Mouse (Mus musculus): ENCODE measurements around the gene Lce1e. TPM values are rescaled to one million over a fixed set of nuclear protein-coding genes. Genes with fewer than 3 reads are reported as not detected.

Lce1e gene
- polyA plus RNA-seq, 1 experiment from 2014 or later, result not detected

GRCm38 (mm10) chr3:92687110-92687509, 21.8 kb downstream of the Lce1e start, which contains the start of gene Lce1d:
Gene Lce1d (minus strand): TSS chr3:92687210.
- Histone ChIP-seq H3K4me3 (ENCODE audit: low read length) (no peak within 1 kb of the TSS), H3K27ac (ENCODE audit: low read length) (no peak within 1 kb of the TSS), H3K9ac (ENCODE audit: low read length) (no peak within 1 kb of the TSS), H3K4me1 (replicated peaks; ENCODE audit: control insufficient read depth, insufficient read depth, low read length) (no peaks in the 10 kb centered on the region), H3K4me2 (ENCODE audit: low read depth, low read length) (no peak within 1 kb of the TSS), H3K9me3 (ENCODE audit: control insufficient read depth, low read length) (no peaks in the 10 kb centered on the region), H3K27me3 (ENCODE audit: control insufficient read depth, insufficient read depth, low read depth, low read length) (no peaks in the 10 kb centered on the region), H3K36me3 (ENCODE audit: control insufficient read depth, insufficient read depth, low read length) (no peaks in the 10 kb centered on the region)
- WGBS, result 42% methylated on average over 2 of the region's 2 CpGs
- no peak for ATAC-seq (ENCODE audit: low read depth)

GRCm38 (mm10) chr3:92678947-92679346, 29.9 kb downstream of the Lce1e start, which contains the start of gene Lce1c:
Gene Lce1c (plus strand): TSS chr3:92679247.
- H3K4me3 ChIP-seq (ENCODE audit: low read length), result no peak within 1 kb of the TSS
- no peaks in the 10 kb centered on the region for H3K36me3 ChIP-seq (ENCODE audit: control insufficient read depth, insufficient read depth, low read length)
- H3K4me2 ChIP-seq (ENCODE audit: low read depth, low read length), result no peak within 1 kb of the TSS
- no peaks in the 10 kb centered on the region for H3K9me3 ChIP-seq (ENCODE audit: control insufficient read depth, low read length)
- H3K9ac ChIP-seq (ENCODE audit: low read length), result no peak within 1 kb of the TSS
- no peaks in the 10 kb centered on the region for H3K4me1 ChIP-seq (replicated peaks; ENCODE audit: control insufficient read depth, insufficient read depth, low read length)
- no peak for ATAC-seq (ENCODE audit: low read depth)
- H3K27ac ChIP-seq (ENCODE audit: low read length), result no peak within 1 kb of the TSS
- 77% methylated on average over 4 of the region's 4 CpGs for WGBS
- no peaks in the 10 kb centered on the region for H3K27me3 ChIP-seq (ENCODE audit: control insufficient read depth, insufficient read depth, low read depth, low read length)

DNA sequence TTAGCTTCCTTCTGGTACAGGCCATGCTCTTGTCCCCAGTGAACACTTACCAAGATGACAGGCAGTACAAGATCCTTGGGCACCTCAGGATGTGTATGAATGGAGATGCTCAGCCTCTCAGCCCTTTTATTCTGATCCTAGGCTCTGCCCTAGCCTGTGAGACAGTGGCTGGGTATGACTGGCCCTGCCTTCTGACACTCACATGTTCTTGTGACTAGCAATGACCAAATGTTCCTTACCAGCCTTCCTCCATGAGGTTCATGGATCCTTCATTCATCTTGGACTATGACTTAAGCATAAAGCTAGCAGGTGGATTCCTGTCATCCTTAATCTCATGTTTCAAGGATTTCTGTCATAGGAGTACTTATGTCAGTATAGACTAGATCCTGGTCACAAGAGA, 38.7 kb downstream of the Lce1e start, which contains the start of gene Lce1a2:
TSS of gene Lce1a2 (minus strand) at position 101 of the 400 bp plus-strand sequence.
- Histone ChIP-seq H3K27me3 (ENCODE audit: control insufficient read depth, insufficient read depth, low read depth, low read length) (no peaks in the 10 kb centered on the region), H3K4me2 (ENCODE audit: low read depth, low read length) (no peak within 1 kb of the TSS), H3K9ac (ENCODE audit: low read length) (no peak within 1 kb of the TSS), H3K4me3 (ENCODE audit: low read length) (no peak within 1 kb of the TSS), H3K4me1 (replicated peaks; ENCODE audit: control insufficient read depth, insufficient read depth, low read length) (no peaks in the 10 kb centered on the region), H3K27ac (ENCODE audit: low read length) (no peak within 1 kb of the TSS), H3K36me3 (ENCODE audit: control insufficient read depth, insufficient read depth, low read length) (no peaks in the 10 kb centered on the region), H3K9me3 (ENCODE audit: control insufficient read depth, low read length) (no peaks in the 10 kb centered on the region)
- ATAC-seq (ENCODE audit: low read depth), result no peak

Other genes with a start within 250 kb of the Lce1e start
- gene Sprr1a, start 223.2 kb downstream of the Lce1e start, polyA plus RNA-seq (2015; fragmentation: Nextera tagmentation; extraction: Ambion mirVana), result 0.97 and 2.8 TPM in 2 replicates
- not detected in 2 replicates for gene Sprr4, start 208.6 kb downstream of the Lce1e start, polyA plus RNA-seq (2015; fragmentation: Nextera tagmentation; extraction: Ambion mirVana)
- gene 2310046K23Rik, start 174.6 kb downstream of the Lce1e start, polyA plus RNA-seq (2015; fragmentation: Nextera tagmentation; extraction: Ambion mirVana), result not detected in 2 replicates
- gene Ivl, start 135.3 kb downstream of the Lce1e start, polyA plus RNA-seq (2015; fragmentation: Nextera tagmentation; extraction: Ambion mirVana), result 0.64 TPM in 1 of 2 replicates, not detected in the other
- gene Smcp, start 120.1 kb downstream of the Lce1e start, polyA plus RNA-seq (2015; fragmentation: Nextera tagmentation; extraction: Ambion mirVana), result not detected in 2 replicates
- not detected in 2 replicates for gene 2210017I01Rik, start 101.6 kb downstream of the Lce1e start, polyA plus RNA-seq (2015; fragmentation: Nextera tagmentation; extraction: Ambion mirVana)
- gene Lce6a, start 87.4 kb downstream of the Lce1e start, polyA plus RNA-seq (2015; fragmentation: Nextera tagmentation; extraction: Ambion mirVana), result not detected in 2 replicates
- gene Lce1a1, start 60.8 kb downstream of the Lce1e start, polyA plus RNA-seq (2015; fragmentation: Nextera tagmentation; extraction: Ambion mirVana), result 0.31 TPM in 1 of 2 replicates, not detected in the other
- gene Lce1b, start 52.1 kb downstream of the Lce1e start, polyA plus RNA-seq (2015; fragmentation: Nextera tagmentation; extraction: Ambion mirVana), result not detected in 2 replicates
- gene Lce1a2, start 38.8 kb downstream of the Lce1e start, polyA plus RNA-seq (2015; fragmentation: Nextera tagmentation; extraction: Ambion mirVana), result not detected in 2 replicates
- not detected in 2 replicates for gene Lce1c, start 29.8 kb downstream of the Lce1e start, polyA plus RNA-seq (2015; fragmentation: Nextera tagmentation; extraction: Ambion mirVana)
- not detected in 2 replicates for gene Lce1d, start 21.9 kb downstream of the Lce1e start, polyA plus RNA-seq (2015; fragmentation: Nextera tagmentation; extraction: Ambion mirVana)
- gene Lce1f, start 11.3 kb upstream of the Lce1e start, polyA plus RNA-seq (2015; fragmentation: Nextera tagmentation; extraction: Ambion mirVana), result not detected in 2 replicates
- gene Gm38119, start 30.0 kb upstream of the Lce1e start, polyA plus RNA-seq (2015; fragmentation: Nextera tagmentation; extraction: Ambion mirVana), result not detected in 2 replicates
- not detected in 2 replicates for gene Lce1g, start 43.3 kb upstream of the Lce1e start, polyA plus RNA-seq (2015; fragmentation: Nextera tagmentation; extraction: Ambion mirVana)
- gene Lce1h, start 56.0 kb upstream of the Lce1e start, polyA plus RNA-seq (2015; fragmentation: Nextera tagmentation; extraction: Ambion mirVana), result not detected in 2 replicates
- not detected in 2 replicates for gene Lce1i, start 69.8 kb upstream of the Lce1e start, polyA plus RNA-seq (2015; fragmentation: Nextera tagmentation; extraction: Ambion mirVana)
- gene Lce1j, start 81.4 kb upstream of the Lce1e start, polyA plus RNA-seq (2015; fragmentation: Nextera tagmentation; extraction: Ambion mirVana), result not detected in 2 replicates
- gene Lce1k, start 98.8 kb upstream of the Lce1e start, polyA plus RNA-seq (2015; fragmentation: Nextera tagmentation; extraction: Ambion mirVana), result not detected in 2 replicates
- not detected in 2 replicates for gene Kprp, start 118.2 kb upstream of the Lce1e start, polyA plus RNA-seq (2015; fragmentation: Nextera tagmentation; extraction: Ambion mirVana)
- gene Lce1l, start 142.2 kb upstream of the Lce1e start, polyA plus RNA-seq (2015; fragmentation: Nextera tagmentation; extraction: Ambion mirVana), result not detected in 2 replicates
- gene 2310050C09Rik, start 161.1 kb upstream of the Lce1e start, polyA plus RNA-seq (2015; fragmentation: Nextera tagmentation; extraction: Ambion mirVana), result not detected in 2 replicates
- not detected in 2 replicates for gene Lce3a, start 217.2 kb upstream of the Lce1e start, polyA plus RNA-seq (2015; fragmentation: Nextera tagmentation; extraction: Ambion mirVana)
- gene Lce3b, start 223.9 kb upstream of the Lce1e start, polyA plus RNA-seq (2015; fragmentation: Nextera tagmentation; extraction: Ambion mirVana), result not detected in 2 replicates
- gene Lce3c, start 235.4 kb upstream of the Lce1e start, polyA plus RNA-seq (2015; fragmentation: Nextera tagmentation; extraction: Ambion mirVana), result not detected in 2 replicates
- not detected in 2 replicates for gene Lce3d, start 248.3 kb upstream of the Lce1e start, polyA plus RNA-seq (2015; fragmentation: Nextera tagmentation; extraction: Ambion mirVana)